Mouse (Mus musculus) lung, postnatal 0 days (tissue): ENCODE results near the gene Plekhh1. TPM values are rescaled to one million over a fixed set of nuclear protein-coding genes. Genes with fewer than 3 reads are reported as not detected.

Experiments
- ATAC-seq: fragments of 200-750 bp; cut with Nextera tagmentation; 2 replicates; pipeline ENCODE4 v1.8.0; 2017; ENCODE audit warnings: moderate library complexity
- DNase-seq: peaks from one replicate; pipeline ENCODE4 v3.0.0-alpha.2; 2016; ENCODE audit warnings: low spot score
- H3K27ac ChIP-seq: fragments of 300-500 bp; sonication (generic); 2 replicates; pipeline ENCODE4 v1.5.1; 2014; ENCODE audit warnings: antibody characterized with exemption, mild to moderate bottlenecking, low read length, mixed read lengths
- H3K27me3 ChIP-seq: fragments of 300-500 bp; sonication (generic); replicated peaks from 2 replicates; pipeline ENCODE4 v1.6.1; 2014; ENCODE audit warnings: low read length, mixed read lengths; ENCODE audit not compliant: insufficient read depth
- H3K36me3 ChIP-seq: fragments of 300-500 bp; sonication (generic); 2 replicates; pipeline ENCODE4 v1.6.1; 2014; ENCODE audit warnings: low read length, mixed read lengths; ENCODE audit not compliant: insufficient read depth
- H3K4me1 ChIP-seq: fragments of 300-500 bp; sonication (generic); 2 replicates; pipeline ENCODE4 v1.6.1; 2014; ENCODE audit warnings: antibody characterized with exemption, low read depth, low read length, mixed read lengths; ENCODE audit not compliant: insufficient read depth
- H3K4me2 ChIP-seq: fragments of 300-500 bp; sonication (generic); replicated peaks from 2 replicates; pipeline ENCODE4 v1.6.1; 2014; ENCODE audit warnings: low read depth, mild to moderate bottlenecking, low read length, moderate library complexity, mixed read lengths
- H3K4me3 ChIP-seq: fragments of 300-500 bp; sonication (generic); 2 replicates; pipeline ENCODE4 v1.5.1; 2014; ENCODE audit warnings: low read depth, low read length
- H3K9ac ChIP-seq: fragments of 300-500 bp; sonication (generic); replicated peaks from 2 replicates; pipeline ENCODE4 v1.6.1; 2014; ENCODE audit warnings: low read depth, mild to moderate bottlenecking
- H3K9me3 ChIP-seq: fragments of 300-500 bp; sonication (generic); 2 replicates; pipeline ENCODE4 v1.6.1; 2016; ENCODE audit warnings: low read length, mixed read lengths
- CTCF ChIP-seq: IDR thresholded peaks from 2 replicates; pipeline ENCODE4 v1.5.1; 2016; ENCODE audit warnings: antibody characterized with exemption, mild to moderate bottlenecking
- EP300 ChIP-seq: IDR thresholded peaks from 2 replicates; pipeline ENCODE4 v1.6.1; 2016; ENCODE audit warnings: antibody characterized with exemption, mild to moderate bottlenecking, control low read depth
- WGBS: fragments of 180-500 bp; shearing (Covaris S2); extraction: QIAGEN DNeasy Blood & Tissue Kit; methylation state at CpG from one replicate; pipeline ENCODE4 v1.1.7; 2014; 5-methylcytosine and 5-hydroxymethylcytosine counted together
- polyA plus RNA-seq: library from polyadenylated mRNA; unstranded; fragments of >200 nt; fragmentation: Nextera tagmentation; extraction: Ambion mirVana; gene quantifications from 2 replicates; pipeline ENCODE4 v1.2.1, GENCODE M21; 2015

Gene Plekhh1
- polyA plus RNA-seq, 1 experiment from 2014 or later, result 2.2 TPM

- WGBS, result 14% methylated on average over 3 of the region's 3 CpGs
- TF ChIP-seq CTCF (no peak), EP300 (no peak)
- Histone ChIP-seq H3K27me3 (no peaks in the 10 kb centered on the region), H3K4me2 (no peak overlapping the region), H3K9me3 (no peaks in the 10 kb centered on the region), H3K4me1 (no peaks in the 10 kb centered on the region; the same call in 1 of the 2 replicates), H3K4me3 (no peak overlapping the region), H3K36me3 (no peaks in the 10 kb centered on the region), H3K9ac (no peak overlapping the region), H3K27ac (no peak overlapping the region)
- peak; percentile 39 for ATAC-seq
- peak; percentile 53 for DNase-seq
These were observed 44.9 kb upstream of the Plekhh1 start for GRCm38 (mm10) chr12:78984035-78984432.

- Histone ChIP-seq H3K4me2 (no peak overlapping the region), H3K27me3 (no peaks in the 10 kb centered on the region), H3K4me3 (no peak overlapping the region), H3K4me1 (no peaks in the 10 kb centered on the region; the same call in 1 of the 2 replicates), H3K27ac (no peak overlapping the region), H3K9me3 (no peaks in the 10 kb centered on the region), H3K36me3 (no peaks in the 10 kb centered on the region), H3K9ac (no peak overlapping the region)
- ATAC-seq (no peak), DNase-seq (peak; percentile 10)
- WGBS, result 59% methylated on average over 9 of the region's 9 CpGs
- TF ChIP-seq CTCF, result peak; percentile 21; the same call in 1 of the 2 replicates
- no peak for TF ChIP-seq EP300
These were observed 41.3 kb upstream of the Plekhh1 start for GRCm38 (mm10) chr12:78987581-78988081.

- Histone ChIP-seq H3K4me2 (no peak overlapping the region), H3K27ac (no peak overlapping the region), H3K9me3 (no peaks in the 10 kb centered on the region), H3K27me3 (no peaks in the 10 kb centered on the region), H3K4me1 (no peaks in the 10 kb centered on the region), H3K9ac (no peak overlapping the region), H3K4me3 (no peak overlapping the region), H3K36me3 (no peaks in the 10 kb centered on the region)
- WGBS, result 89% methylated on average over 4 of the region's 4 CpGs
- no peak for DNase-seq
- TF ChIP-seq CTCF (no peak), EP300 (no peak)
- ATAC-seq, result no peak
These were observed 32.7 kb upstream of the Plekhh1 start for GRCm38 (mm10) chr12:78996271-78996670.

GRCm38 (mm10) chr12:78996711-78997110, 32.3 kb upstream of the Plekhh1 start:
- Histone ChIP-seq H3K4me2 (no peak overlapping the region), H3K4me3 (no peak overlapping the region), H3K27me3 (no peaks in the 10 kb centered on the region), H3K27ac (no peak overlapping the region), H3K9ac (no peak overlapping the region), H3K4me1 (no peaks in the 10 kb centered on the region), H3K36me3 (no peaks in the 10 kb centered on the region), H3K9me3 (no peaks in the 10 kb centered on the region)
- no peak for DNase-seq
- 44% methylated on average over 6 of the region's 7 CpGs for WGBS
- TF ChIP-seq CTCF, result no peak
- TF ChIP-seq EP300, result no peak
- no peak for ATAC-seq

GRCm38 (mm10) chr12:79002406-79002805, 26.6 kb upstream of the Plekhh1 start:
- no peak overlapping the region for H3K27ac ChIP-seq
- H3K36me3 ChIP-seq, result no peaks in the 10 kb centered on the region
- no peak for ATAC-seq
- H3K4me1 ChIP-seq, result peaks cover 3% of the 10 kb centered on the region
- no peak overlapping the region for H3K4me2 ChIP-seq
- H3K27me3 ChIP-seq, result no peaks in the 10 kb centered on the region
- no peak overlapping the region for H3K4me3 ChIP-seq
- TF ChIP-seq EP300 (no peak), CTCF (no peak)
- no peak for DNase-seq
- no peaks in the 10 kb centered on the region for H3K9me3 ChIP-seq
- 54% methylated on average over 5 of the region's 5 CpGs for WGBS
- no peak overlapping the region for H3K9ac ChIP-seq

GRCm38 (mm10) chr12:79002978-79003377, 26.0 kb upstream of the Plekhh1 start:
- TF ChIP-seq EP300, result no peak
- no peak for TF ChIP-seq CTCF
- Histone ChIP-seq H3K4me3 (no peak overlapping the region), H3K27me3 (no peaks in the 10 kb centered on the region), H3K4me2 (no peak overlapping the region), H3K36me3 (no peaks in the 10 kb centered on the region), H3K9ac (no peak overlapping the region), H3K9me3 (no peaks in the 10 kb centered on the region), H3K27ac (no peak overlapping the region), H3K4me1 (peaks cover 3% of the 10 kb centered on the region)
- 77% methylated on average over 3 of the region's 3 CpGs for WGBS
- DNase-seq (no peak), ATAC-seq (no peak)

GRCm38 (mm10) chr12:79005456-79005855, 23.5 kb upstream of the Plekhh1 start:
- H3K4me1 ChIP-seq, result peaks cover 3% of the 10 kb centered on the region
- WGBS, result 87% methylated on average over 5 of the region's 5 CpGs
- DNase-seq (no peak), ATAC-seq (no peak)
- TF ChIP-seq EP300, result no peak
- TF ChIP-seq CTCF, result no peak
- H3K9ac ChIP-seq, result no peak overlapping the region
- H3K27ac ChIP-seq, result no peak overlapping the region
- H3K9me3 ChIP-seq, result no peaks in the 10 kb centered on the region
- no peak overlapping the region for H3K4me3 ChIP-seq
- no peak overlapping the region for H3K4me2 ChIP-seq
- no peaks in the 10 kb centered on the region for H3K27me3 ChIP-seq
- H3K36me3 ChIP-seq, result no peaks in the 10 kb centered on the region
